Mouse (Mus musculus): Measurements from ENCODE around the gene Mgat4e. TPM values are rescaled to one million over a fixed set of nuclear protein-coding genes. Genes with fewer than 3 reads are reported as not detected.
"Not testable (repeated sequence)": the region's sequence is repeated elsewhere in the genome, so short reads cannot be mapped to it uniquely, and the experiment has no call there.

Mgat4e gene
- polyA plus RNA-seq, 1 experiment from 2014 or later: not detected

DNA sequence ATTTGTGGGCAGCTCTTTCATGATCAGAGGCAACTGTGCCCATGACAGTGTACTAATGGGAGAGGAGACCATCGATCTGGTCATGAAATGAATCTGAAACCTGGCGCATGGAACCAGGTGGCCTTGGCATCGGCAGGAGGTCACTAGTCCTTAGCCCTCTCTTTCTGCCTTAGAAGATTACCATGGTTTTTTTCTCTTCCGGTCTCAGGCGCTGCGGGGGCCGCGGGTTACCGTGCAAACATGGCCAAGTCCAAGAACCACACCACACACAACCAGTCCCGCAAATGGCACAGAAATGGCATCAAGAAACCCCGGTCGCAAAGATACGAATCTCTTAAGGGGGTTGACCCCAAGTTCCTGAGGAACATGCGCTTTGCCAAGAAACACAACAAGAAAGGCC, 31.6 kb downstream of the Mgat4e start:
- H3K36me3 ChIP-seq; H3K4me3 ChIP-seq; H3K27ac ChIP-seq; H3K9me3 ChIP-seq (replicated peaks); DNase-seq (ENCODE audit: low spot score): not testable (repeated sequence)
- H3K4me1 ChIP-seq: peaks cover 24% of the 10 kb centered on the region
- WGBS: 94% methylated on average over 14 of the region's 14 CpGs
- peaks cover 30% of the 10 kb centered on the region for H3K27me3 ChIP-seq (ENCODE audit: low read depth, poor library complexity, severe bottlenecking)

DNA sequence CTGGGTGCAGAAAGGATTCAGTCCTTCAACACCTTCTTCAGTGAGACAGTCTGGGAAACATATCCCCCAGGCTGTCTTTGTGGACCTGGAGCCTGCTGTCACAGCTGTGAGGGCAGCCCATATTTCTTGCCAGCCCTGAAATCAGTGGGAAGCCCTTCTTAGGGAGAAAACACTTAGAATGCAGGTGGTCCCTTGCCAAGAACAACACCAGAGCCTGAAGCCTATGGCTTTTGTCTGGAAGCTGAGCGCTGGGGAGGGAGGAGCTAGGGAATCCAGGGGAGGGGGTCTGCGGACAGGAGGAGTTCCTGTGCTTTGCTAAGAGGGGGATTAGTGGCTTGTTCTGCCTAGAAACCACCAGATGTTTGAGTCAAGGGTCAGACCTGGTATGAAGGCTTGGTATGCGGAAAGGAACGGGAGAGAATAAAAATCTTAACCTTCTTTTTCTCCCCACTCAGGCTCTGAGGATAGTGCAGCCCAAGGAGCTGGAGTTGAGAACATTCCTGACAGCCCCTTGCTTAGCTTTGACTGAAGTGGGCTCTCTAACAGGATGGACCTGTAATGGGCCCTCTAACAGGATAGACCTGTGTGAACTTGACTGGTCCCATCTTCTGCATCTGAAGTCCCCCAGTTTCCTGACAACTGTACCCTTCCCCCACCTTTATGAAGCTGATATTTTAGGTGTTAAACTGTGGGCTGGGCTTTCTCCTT, 32.8 kb downstream of the Mgat4e start:
- H3K4me1 ChIP-seq: peaks cover 24% of the 10 kb centered on the region
- no peaks in the 10 kb centered on the region for H3K36me3 ChIP-seq
- peak overlapping the region; percentile 80 for H3K27ac ChIP-seq
- peak; percentile 50 for DNase-seq (ENCODE audit: low spot score)
- no peak overlapping the region; the same call in 1 of the 2 replicates for H3K4me3 ChIP-seq
- H3K9me3 ChIP-seq (replicated peaks): no peaks in the 10 kb centered on the region
- H3K27me3 ChIP-seq (ENCODE audit: low read depth, poor library complexity, severe bottlenecking): peaks cover 42% of the 10 kb centered on the region
- WGBS: 18% methylated on average over 4 of the region's 4 CpGs

DNA sequence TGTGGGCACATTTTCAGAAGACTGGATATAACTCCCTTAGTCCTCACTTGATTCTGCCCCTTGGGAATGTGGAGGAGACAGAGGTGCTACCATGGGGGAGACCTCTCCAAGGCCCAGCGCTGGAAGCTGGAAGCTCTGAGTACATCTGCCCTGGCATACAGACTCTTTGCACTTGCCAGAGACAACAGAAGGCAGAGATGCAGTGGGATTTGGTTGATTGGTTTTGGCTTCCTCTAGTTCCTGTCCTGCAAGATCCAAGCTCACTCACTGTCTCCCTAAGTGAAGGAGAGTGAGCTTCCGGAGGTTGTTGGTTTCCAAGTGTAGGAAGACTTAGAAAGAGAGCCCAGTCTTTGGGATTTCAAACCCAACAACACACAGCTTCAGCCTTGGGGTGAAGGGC, 33.6 kb downstream of the Mgat4e start:
- Histone ChIP-seq H3K27ac (peak overlapping the region; percentile 80), H3K9me3 (replicated peaks) (no peaks in the 10 kb centered on the region), H3K27me3 (ENCODE audit: low read depth, poor library complexity, severe bottlenecking) (peaks cover 48% of the 10 kb centered on the region), H3K4me1 (peaks cover 24% of the 10 kb centered on the region), H3K4me3 (no peak overlapping the region), H3K36me3 (no peaks in the 10 kb centered on the region)
- WGBS: 86% methylated on average over 2 of the region's 2 CpGs
- DNase-seq (ENCODE audit: low spot score): no peak

DNA sequence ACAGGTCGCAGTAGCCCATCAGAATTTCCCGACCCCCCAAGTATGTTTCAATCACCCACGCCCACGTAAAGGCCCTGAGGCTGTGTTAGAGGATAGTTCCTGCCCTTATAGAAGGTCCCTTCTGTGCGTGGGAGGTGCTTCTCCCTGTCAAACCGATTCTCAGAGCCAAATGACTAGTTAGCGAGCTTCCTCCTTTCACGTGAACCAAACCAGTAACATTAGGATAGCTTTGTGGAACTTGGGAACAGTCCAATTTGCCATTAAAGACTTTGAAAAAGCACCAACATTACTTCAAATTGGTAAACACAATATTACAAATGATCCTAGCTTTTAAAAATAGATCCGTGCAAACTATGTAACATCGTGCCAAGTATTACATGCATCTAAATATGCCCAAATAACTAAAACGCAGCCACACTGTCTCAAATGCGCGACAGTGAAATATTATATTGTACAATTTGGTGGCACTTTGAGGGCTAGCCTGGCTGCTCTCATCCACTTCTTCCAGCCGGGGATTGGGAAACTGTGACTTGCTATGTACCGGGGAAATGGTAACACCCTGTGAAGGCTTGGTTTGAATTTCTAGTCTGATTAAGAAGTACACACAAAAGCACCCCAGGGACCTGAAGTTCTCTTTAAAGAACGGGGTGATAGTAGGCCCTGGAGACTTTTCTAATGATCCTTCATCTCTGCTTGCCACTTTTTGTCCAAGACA, 35.4 kb downstream of the Mgat4e start:
- no peaks in the 10 kb centered on the region for H3K9me3 ChIP-seq (replicated peaks)
- peak overlapping the region; percentile 53 for H3K4me3 ChIP-seq
- H3K27me3 ChIP-seq (ENCODE audit: low read depth, poor library complexity, severe bottlenecking): peaks cover 48% of the 10 kb centered on the region
- no peak for DNase-seq (ENCODE audit: low spot score)
- H3K27ac ChIP-seq: peak overlapping the region; percentile 70; the same call in 1 of the 2 replicates
- peaks cover 26% of the 10 kb centered on the region for H3K4me1 ChIP-seq
- WGBS: 46% methylated on average over 16 of the region's 16 CpGs
- H3K36me3 ChIP-seq: peaks cover 3% of the 10 kb centered on the region; the same call in 1 of the 2 replicates

DNA sequence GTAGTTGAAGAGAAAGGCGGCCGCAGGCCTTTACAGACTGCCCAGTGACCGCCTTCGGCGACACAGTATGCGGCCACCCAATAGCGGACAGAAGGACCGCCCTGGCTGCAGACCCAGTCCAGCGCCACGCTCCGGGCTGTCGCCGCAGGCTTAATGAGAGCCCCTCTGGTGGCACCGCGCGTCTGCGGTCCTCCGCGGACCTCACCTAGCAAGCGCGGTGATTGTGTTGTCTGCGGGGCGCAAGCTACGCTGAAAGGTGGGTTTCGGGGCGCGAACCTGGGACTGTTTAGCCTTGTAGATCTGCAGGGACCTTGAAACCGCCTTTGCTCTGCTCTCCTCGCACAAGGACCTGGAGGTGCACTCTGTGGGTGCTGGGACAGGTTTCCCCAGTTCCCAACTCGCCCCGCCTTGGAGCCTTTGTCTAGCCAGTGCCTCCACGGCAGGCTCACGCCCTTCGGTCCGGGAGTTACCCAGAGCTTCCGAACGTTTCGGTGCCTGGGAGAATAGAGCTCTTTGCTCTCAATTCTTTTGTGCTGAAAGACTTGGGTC, 36.1 kb downstream of the Mgat4e start:
- Histone ChIP-seq H3K9me3 (replicated peaks) (no peaks in the 10 kb centered on the region), H3K4me3 (peak overlapping the region; percentile 53), H3K27ac (peak overlapping the region; percentile 70), H3K4me1 (peaks cover 26% of the 10 kb centered on the region), H3K27me3 (ENCODE audit: low read depth, poor library complexity, severe bottlenecking) (peaks cover 48% of the 10 kb centered on the region), H3K36me3 (peaks cover 5% of the 10 kb centered on the region)
- WGBS: 2% methylated on average over 38 of the region's 38 CpGs
- DNase-seq (ENCODE audit: low spot score): peak; percentile 68

DNA sequence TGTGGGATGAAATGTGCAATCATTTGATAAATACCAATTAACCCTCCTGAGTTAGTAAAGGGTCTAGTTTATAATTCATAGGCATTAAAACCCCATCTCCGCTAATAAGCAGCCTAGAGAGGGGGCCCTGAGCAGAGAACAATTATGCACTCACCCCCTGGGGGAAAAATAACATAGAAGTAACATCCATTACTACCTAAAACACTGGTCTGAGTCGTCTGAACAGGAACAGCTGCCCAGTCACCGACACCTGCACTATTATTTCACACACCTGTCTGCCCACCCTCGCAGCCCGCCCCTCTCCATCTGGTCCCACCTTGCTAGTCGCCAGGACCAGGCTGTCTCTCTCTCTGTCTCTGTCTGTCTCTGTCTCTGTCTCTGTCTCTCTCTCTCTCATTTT, 36.9 kb downstream of the Mgat4e start:
- Histone ChIP-seq H3K4me3 (no peak overlapping the region), H3K9me3 (replicated peaks) (no peaks in the 10 kb centered on the region), H3K36me3 (peaks cover 13% of the 10 kb centered on the region), H3K27ac (no peak overlapping the region), H3K27me3 (ENCODE audit: low read depth, poor library complexity, severe bottlenecking) (peaks cover 48% of the 10 kb centered on the region), H3K4me1 (peaks cover 26% of the 10 kb centered on the region)
- no peak for DNase-seq (ENCODE audit: low spot score)
- WGBS: 58% methylated on average over 6 of the region's 6 CpGs

DNA sequence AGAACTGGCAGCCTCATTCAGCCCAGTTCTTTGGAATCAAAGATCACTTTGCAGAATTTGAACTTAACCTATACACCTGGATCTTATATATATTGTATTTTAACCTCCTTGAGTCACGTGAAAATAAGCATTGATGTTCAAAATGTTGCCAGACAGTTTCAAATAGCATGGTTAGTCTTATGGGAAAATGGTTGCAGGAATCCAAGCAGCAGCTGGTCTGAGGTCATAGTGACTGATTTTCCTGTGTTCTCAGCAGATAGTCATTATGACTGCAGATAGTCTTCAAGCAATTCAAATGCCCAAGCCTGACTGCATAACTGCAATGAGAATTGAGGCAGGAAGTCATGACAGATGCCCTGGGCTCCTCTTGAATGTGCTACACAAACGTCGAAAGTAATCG, 37.3 kb downstream of the Mgat4e start:
- whole genome bisulfite sequencing: 79% methylated on average over 4 of the region's 4 CpGs
- H3K27ac ChIP-seq: no peak overlapping the region
- no peak for DNase-seq (ENCODE audit: low spot score)

DNA sequence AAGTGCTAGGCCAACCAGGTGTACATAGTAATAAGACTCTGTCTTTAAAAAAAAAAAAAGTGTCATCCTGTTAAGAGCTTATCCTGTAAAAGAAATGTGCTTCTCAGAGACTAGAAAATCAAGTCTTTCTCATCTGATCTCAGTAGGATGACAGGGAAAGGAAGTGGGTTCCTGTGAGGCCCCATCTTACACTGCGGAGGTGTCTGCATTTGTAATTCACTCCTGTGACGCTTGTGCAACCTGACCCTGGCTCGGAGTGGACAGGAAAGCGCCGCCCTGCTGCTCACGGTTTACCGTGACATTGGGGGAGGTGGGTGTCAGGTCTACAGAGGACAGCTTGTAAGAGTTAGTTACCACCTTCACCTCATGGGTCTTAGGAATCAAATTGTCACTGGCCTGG, 39.5 kb downstream of the Mgat4e start:
- peaks cover 39% of the 10 kb centered on the region for H3K27me3 ChIP-seq (ENCODE audit: low read depth, poor library complexity, severe bottlenecking)
- WGBS: 44% methylated on average over 7 of the region's 7 CpGs

More for the DNA sequence above, 37.3 kb downstream of the Mgat4e start:
- peaks cover 48% of the 10 kb centered on the region for H3K27me3 ChIP-seq (ENCODE audit: low read depth, poor library complexity, severe bottlenecking)
- no peaks in the 10 kb centered on the region for H3K9me3 ChIP-seq (replicated peaks)
- H3K36me3 ChIP-seq: peaks cover 17% of the 10 kb centered on the region
- no peak overlapping the region for H3K4me3 ChIP-seq
- H3K4me1 ChIP-seq: peaks cover 25% of the 10 kb centered on the region

DNA sequence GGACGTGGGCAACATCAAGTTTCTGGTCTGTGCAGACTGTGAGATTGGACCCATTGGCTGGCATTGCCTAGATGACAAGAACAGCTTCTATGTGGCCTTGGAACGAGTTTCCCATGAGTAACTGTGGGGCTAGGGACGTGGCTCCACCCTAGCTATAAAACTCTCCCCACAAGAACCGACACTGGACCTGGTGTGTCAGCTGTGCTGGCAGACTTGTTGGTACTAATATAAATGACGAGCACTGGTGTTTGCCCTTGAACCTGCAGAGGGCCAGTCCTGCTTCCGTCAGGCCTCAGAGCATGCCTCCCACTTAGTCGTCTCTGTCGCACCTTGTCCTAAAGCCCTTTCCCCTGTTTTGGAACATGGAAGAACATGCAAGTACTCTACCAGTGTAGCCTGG, 43.3 kb downstream of the Mgat4e start:
- Histone ChIP-seq H3K9me3 (replicated peaks) (no peaks in the 10 kb centered on the region), H3K36me3 (peaks cover 59% of the 10 kb centered on the region), H3K27ac (no peak overlapping the region), H3K4me1 (0 out of 2 replicates have a peak, but pooled peaks cover 2% of the 10 kb centered on the region), H3K4me3 (no peak overlapping the region), H3K27me3 (ENCODE audit: low read depth, poor library complexity, severe bottlenecking) (peaks cover 2% of the 10 kb centered on the region; the same call in 1 of the 2 replicates)
- no peak for DNase-seq (ENCODE audit: low spot score)
- WGBS: 89% methylated on average over 8 of the region's 8 CpGs

More for the DNA sequence above, 39.5 kb downstream of the Mgat4e start:
- Histone ChIP-seq H3K36me3 (peaks cover 39% of the 10 kb centered on the region), H3K27ac (no peak overlapping the region), H3K4me1 (peaks cover 10% of the 10 kb centered on the region), H3K4me3 (no peak overlapping the region), H3K9me3 (replicated peaks) (no peaks in the 10 kb centered on the region)
- DNase-seq (ENCODE audit: low spot score): no peak

DNA sequence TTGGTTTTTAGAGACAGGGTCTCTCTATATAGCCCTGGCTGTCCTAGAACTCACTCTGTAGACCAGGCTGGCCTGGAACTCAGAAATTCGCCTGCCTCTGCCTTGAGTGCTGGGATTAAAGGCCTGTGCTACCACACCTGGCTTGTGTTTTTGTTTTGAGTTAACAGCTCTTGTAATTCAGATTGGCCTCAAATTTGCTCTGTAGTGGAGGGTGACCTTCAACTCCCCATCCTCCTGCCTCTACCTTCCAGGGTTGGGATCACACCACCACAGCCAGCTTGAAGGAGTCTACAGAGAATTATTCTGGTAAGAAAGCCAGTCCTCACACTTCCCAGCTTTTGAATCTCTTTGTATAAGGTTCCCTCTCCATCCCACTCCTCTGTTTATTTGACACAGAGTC, 48.6 kb downstream of the Mgat4e start:
- 100% methylated on average over 1 of the region's 1 CpGs for WGBS

DNA sequence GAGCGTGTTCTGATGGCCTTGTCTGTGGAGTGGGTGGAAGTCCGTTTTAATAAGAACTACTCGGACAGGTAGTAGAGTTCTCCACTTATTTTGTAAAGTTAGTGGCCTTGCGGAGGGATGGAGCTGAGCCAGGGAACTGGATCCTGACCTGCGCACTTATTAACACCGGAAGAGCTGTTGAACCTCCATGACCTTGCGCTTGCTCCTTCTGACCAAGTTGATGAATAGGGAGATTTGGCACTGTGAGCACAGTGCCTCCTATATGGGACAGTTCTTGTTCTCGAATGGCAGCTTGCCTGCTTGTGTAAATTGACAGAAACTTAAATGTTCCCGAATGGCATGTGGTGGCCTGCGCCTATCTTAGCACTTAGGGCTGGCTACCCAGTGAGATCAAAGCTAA, 53.5 kb downstream of the Mgat4e start:
- Histone ChIP-seq H3K9me3 (replicated peaks) (no peaks in the 10 kb centered on the region), H3K27ac (no peak overlapping the region), H3K36me3 (peaks cover 31% of the 10 kb centered on the region), H3K27me3 (ENCODE audit: low read depth, poor library complexity, severe bottlenecking) (no peaks in the 10 kb centered on the region), H3K4me1 (peaks cover 19% of the 10 kb centered on the region), H3K4me3 (peak overlapping the region; percentile 80; the same call in 1 of the 2 replicates)
- DNase-seq (ENCODE audit: low spot score): no peak
- 86% methylated on average over 10 of the region's 10 CpGs for whole genome bisulfite sequencing

More for the DNA sequence above, 48.6 kb downstream of the Mgat4e start:
- peaks cover 58% of the 10 kb centered on the region for H3K36me3 ChIP-seq
- DNase-seq (ENCODE audit: low spot score): no peak
- H3K9me3 ChIP-seq (replicated peaks): no peaks in the 10 kb centered on the region
- H3K4me1 ChIP-seq: peaks cover 4% of the 10 kb centered on the region
- no peak overlapping the region for H3K4me3 ChIP-seq
- H3K27ac ChIP-seq: no peak overlapping the region
- no peaks in the 10 kb centered on the region for H3K27me3 ChIP-seq (ENCODE audit: low read depth, poor library complexity, severe bottlenecking)

DNA sequence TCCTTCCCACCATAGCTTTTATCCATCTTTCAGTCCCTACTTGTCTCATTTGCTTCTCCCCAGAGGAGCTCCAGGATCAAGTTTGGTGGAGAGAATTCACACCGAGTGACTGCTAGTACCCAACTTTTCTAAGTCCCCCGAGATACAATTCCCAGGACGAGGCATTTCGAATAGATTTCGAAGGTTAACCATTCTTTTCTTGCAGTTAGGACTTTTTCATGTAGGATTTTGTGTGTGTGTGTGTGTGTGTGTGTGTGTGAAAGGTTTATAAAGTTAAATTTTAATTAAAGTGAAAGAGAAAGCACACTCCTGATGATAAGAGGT, 54.3 kb downstream of the Mgat4e start:
- peaks cover 19% of the 10 kb centered on the region for H3K4me1 ChIP-seq
- 22% methylated on average over 5 of the region's 5 CpGs for WGBS
- no peak for DNase-seq (ENCODE audit: low spot score)
- H3K27me3 ChIP-seq (ENCODE audit: low read depth, poor library complexity, severe bottlenecking): no peaks in the 10 kb centered on the region
- peak overlapping the region; percentile 80 for H3K4me3 ChIP-seq
- no peaks in the 10 kb centered on the region for H3K9me3 ChIP-seq (replicated peaks)
- peaks cover 30% of the 10 kb centered on the region for H3K36me3 ChIP-seq
- peak overlapping the region; percentile 92 for H3K27ac ChIP-seq
